Mouse (Mus musculus) bone marrow macrophage, adult 2 months (primary cell): ENCODE results near the gene Txk. TPM values are rescaled to one million over a fixed set of nuclear protein-coding genes. Genes with fewer than 3 reads are reported as not detected.
A peak's percentile ranks its signal among the peaks of the same experiment; 100 is the strongest.

Experiments
- H3K27ac ChIP-seq: 2 replicates; pipeline ENCODE4 v1.5.1; 2012; ENCODE audit warnings: low read depth, low read length; ENCODE audit not compliant: insufficient read depth
- H3K4me1 ChIP-seq: 2 replicates; pipeline ENCODE4 v1.6.1; 2012; ENCODE audit warnings: low read length; ENCODE audit not compliant: control insufficient read depth, insufficient read depth
- H3K4me3 ChIP-seq: 2 replicates; pipeline ENCODE4 v1.5.1; 2012; ENCODE audit warnings: mild to moderate bottlenecking, low read length, moderate library complexity; ENCODE audit not compliant: insufficient read depth
- CTCF ChIP-seq: IDR thresholded peaks from 2 replicates; pipeline ENCODE4 v1.5.1; 2012; ENCODE audit warnings: low read depth, mild to moderate bottlenecking, low read length, moderate library complexity
- POLR2A ChIP-seq: IDR thresholded peaks from 2 replicates; pipeline ENCODE4 v1.6.1; 2012; ENCODE audit warnings: mild to moderate bottlenecking, low read depth, low read length, borderline replicate concordance
- polyA plus RNA-seq: library from polyadenylated mRNA; stranded (reverse); fragments of >200 nt; gene quantifications from 2 replicates; pipeline ENCODE4 v1.2.4, GENCODE M21; 2012; ENCODE audit not compliant: missing spikeins, insufficient read depth, insufficient read length

The Txk gene
- polyA plus RNA-seq, 1 experiment, result 0.25 TPM

DNA sequence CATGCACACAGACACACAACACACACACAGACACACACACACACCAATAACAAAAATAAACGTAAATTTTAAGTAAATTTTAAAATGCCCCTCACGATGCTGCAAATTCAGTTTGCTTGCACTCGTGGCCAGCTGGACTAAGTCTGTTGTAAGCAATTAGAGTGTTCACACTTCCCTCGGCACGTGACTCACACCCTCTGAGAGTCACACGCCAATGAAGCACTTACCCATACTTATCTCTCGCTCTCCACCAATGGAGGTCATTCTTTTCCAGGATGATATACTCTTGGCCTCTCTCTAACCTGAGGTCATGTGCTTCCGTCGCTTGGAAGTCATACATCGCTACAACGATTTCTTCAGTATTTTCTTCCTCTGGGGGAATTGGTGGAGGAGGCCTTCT, 29.2 kb upstream of the Txk start:
- no peak for TF ChIP-seq POLR2A
- TF ChIP-seq CTCF, result no peak
- peaks cover 20% of the 10 kb centered on the region for H3K4me1 ChIP-seq
- H3K4me3 ChIP-seq, result no peak overlapping the region
- peak overlapping the region; percentile 60 for H3K27ac ChIP-seq

DNA sequence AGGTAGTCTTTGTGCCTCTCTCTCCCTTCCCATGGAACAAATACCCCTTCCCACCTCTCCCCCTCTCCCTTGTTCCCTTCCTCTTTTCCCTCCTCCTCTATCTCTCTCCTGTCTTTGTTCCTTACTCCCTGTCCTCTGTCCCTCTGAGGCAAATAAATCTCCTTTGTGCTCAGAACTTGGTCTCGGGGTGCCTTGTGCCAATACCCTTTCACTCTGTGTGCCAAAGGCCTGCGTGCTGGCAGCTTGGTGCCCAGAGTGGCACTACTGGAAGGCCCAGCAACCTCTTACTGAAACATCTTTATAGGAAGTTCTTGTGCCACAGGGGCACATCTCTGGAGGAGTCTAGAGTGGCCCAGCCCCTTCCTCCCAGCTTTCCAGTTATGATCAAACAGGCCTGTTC, 24.0 kb upstream of the Txk start:
- peaks cover 16% of the 10 kb centered on the region for H3K4me1 ChIP-seq
- no peak overlapping the region for H3K4me3 ChIP-seq
- TF ChIP-seq POLR2A, result no peak
- no peak for TF ChIP-seq CTCF
- H3K27ac ChIP-seq, result peak overlapping the region; percentile 49

DNA sequence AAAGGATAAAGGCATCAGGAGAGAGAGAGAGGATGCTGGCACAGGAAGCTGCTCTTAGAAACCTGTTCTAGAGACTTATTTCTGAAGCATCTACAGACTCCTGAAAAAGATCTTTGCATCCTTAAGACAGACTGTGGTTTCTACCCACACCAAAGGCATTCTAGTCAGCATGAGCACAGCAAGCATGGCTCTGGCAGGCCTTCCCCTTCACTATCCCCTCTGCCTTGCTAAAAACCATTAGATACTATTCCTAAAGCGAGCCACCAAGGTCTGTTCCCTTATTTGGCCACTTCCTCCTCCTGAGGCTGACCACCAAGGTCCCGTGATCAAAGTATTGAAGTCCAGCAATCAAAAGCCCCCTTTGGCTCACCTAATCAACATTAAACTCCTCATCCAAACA, 23.6 kb upstream of the Txk start:
- Histone ChIP-seq H3K4me1 (peaks cover 15% of the 10 kb centered on the region), H3K27ac (peak overlapping the region; percentile 49), H3K4me3 (no peak overlapping the region)
- TF ChIP-seq POLR2A (no peak), CTCF (no peak)

DNA sequence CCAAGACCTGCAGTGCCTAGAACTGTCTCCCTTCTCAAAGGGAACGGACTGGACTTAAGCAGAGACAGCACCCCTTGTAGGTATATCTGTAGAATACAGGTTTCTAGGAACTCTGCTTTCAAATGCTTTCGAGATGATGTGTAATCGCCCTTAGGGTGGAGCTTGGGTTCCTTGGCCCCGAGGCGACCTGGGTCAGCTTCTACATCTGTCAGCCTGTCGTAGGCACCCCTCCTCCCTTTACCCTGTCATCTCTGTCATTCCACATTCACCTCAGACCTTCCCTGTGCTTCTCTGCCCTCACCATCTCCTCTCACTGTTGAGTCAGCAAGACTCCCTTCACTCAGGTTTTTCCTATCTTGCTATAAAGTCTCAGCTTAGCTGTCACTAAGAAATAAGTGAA, 17.3 kb upstream of the Txk start:
- TF ChIP-seq CTCF (no peak), POLR2A (no peak)
- no peak overlapping the region for H3K27ac ChIP-seq
- no peak overlapping the region for H3K4me3 ChIP-seq
- H3K4me1 ChIP-seq, result no peaks in the 10 kb centered on the region; the same call in 1 of the 2 replicates

DNA sequence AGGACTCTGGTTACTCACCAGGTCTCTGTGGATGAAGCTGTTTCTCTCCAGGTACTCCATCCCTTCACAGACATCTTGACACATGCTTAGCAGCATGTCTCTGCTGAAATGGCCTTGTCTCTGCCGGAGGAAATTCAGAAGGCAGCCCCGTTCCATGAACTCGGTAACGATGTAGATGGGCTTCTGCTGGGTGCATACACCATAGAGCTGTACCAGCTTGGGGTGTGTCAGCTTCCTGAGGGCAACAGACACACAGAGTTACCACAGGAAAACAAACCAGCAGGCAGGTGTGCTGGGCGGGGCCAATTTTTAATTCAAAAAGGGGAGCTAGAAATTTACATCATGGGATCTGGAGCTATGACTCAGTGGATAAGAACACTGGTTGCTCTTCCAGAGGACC, 11.0 kb upstream of the Txk start:
- Histone ChIP-seq H3K27ac (peak overlapping the region; percentile 72), H3K4me1 (peaks cover 26% of the 10 kb centered on the region), H3K4me3 (no peak overlapping the region)
- TF ChIP-seq CTCF (no peak), POLR2A (no peak)

DNA sequence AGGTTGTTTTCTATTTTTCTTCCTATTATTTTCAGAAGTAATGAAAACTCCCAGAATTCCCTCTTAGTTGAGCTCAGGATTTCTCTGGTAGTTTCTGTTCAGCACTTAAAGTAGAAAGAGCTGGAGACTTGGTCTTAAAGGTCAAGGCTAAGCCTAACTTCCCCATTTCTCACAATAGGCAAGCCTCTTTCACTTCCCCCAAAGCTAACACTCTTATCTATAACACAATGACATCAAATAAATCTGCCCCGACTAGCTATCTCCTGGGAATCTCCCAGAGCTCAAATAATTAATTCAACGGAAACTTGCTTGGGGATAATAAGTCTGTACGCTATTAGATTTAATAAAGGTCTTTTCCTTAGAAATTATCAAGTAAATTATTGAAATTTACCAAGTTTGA, 10.4 kb upstream of the Txk start:
- peaks cover 26% of the 10 kb centered on the region for H3K4me1 ChIP-seq
- H3K4me3 ChIP-seq, result no peak overlapping the region
- TF ChIP-seq POLR2A, result no peak
- TF ChIP-seq CTCF, result no peak
- peak overlapping the region; percentile 72 for H3K27ac ChIP-seq

DNA sequence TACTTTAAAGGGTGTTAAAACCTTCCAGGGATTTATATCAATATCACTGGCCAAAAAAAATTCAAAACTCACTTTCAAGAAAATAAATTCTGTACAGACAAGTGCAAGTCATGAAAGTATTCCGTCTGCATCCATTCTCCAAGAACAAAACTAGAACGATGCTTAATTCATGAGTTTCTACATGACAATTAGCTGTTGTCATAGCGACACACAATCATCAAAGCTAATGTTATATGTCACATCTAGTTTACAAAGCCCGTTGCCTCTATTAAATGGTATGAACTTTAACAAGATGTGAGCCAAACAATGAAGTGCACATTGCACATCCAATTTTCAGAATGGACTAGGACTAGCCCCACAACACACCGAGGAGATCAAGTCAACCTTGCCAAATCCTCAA, 9.2 kb upstream of the Txk start:
- Histone ChIP-seq H3K27ac (no peak overlapping the region), H3K4me3 (no peak overlapping the region), H3K4me1 (peaks cover 26% of the 10 kb centered on the region)
- no peak for TF ChIP-seq POLR2A
- TF ChIP-seq CTCF, result no peak

DNA sequence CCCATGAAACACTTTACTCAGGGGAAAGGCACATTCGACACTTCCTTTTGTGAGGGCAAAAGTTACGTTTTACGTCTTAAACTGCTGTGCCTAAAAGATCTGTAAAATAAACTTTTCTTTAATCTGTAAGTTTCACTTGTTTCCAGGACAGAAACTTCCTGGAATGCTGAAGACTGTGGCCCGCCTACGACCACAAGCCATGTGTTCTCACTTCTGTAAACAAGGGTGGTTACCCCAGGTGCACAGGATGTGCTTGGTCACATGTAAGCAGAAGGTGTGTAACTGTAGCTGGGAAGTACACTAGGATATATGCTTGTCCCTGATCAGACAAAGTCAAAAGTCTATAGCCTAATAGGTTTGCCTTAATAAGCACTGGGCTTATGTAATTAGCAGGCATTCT, 8.7 kb upstream of the Txk start:
- no peak for TF ChIP-seq POLR2A
- TF ChIP-seq CTCF, result no peak
- Histone ChIP-seq H3K27ac (no peak overlapping the region), H3K4me3 (no peak overlapping the region), H3K4me1 (peaks cover 26% of the 10 kb centered on the region)

DNA sequence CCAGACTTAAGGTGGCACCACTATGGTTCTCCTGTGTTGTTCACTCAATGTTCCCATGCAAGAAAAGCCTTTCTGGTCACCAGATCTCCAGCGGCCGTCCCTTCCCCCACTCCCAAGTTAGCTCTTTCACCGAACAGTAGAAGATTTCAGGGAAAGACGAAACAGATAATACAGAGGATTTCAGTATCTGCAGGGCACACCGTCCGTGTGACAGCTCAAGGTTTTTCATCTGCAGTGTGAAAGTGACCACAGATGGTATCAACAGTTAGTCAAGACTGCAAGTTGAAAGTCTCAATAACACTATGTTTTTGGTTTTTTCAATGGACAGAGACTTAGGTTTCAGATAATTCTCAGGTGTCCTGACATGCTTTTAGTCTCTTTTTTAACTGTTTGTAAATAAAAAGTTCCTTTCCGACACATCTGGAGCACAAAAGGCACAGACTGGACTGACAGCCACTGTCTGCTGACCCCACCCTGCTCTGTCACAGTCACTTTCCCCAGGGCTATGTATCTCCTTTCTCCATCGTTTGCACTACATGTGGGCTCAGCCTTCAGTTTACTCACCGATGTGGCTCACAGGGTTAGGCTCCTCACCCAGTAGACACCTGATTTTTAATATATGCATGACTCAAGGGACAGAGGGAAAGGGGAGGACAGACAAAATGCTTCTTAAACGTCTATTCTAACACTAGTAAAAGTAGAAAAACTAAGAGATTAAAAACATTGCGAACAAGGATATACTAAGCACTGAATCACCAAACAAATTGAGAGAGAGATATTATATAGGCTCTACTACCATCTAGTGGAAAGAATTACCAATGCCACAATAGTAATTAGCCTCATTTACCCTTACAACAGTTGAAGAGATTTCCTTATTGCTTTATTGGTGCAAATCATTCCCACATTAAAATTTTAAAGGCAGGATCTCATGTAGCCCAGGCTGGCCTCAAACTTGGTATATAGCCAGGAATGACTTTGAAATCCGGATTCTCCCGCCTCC, 6.6 kb upstream of the Txk start:
- Histone ChIP-seq H3K4me1 (peaks cover 23% of the 10 kb centered on the region), H3K4me3 (no peak overlapping the region), H3K27ac (no peak overlapping the region)
- no peak for TF ChIP-seq POLR2A
- TF ChIP-seq CTCF, result no peak

DNA sequence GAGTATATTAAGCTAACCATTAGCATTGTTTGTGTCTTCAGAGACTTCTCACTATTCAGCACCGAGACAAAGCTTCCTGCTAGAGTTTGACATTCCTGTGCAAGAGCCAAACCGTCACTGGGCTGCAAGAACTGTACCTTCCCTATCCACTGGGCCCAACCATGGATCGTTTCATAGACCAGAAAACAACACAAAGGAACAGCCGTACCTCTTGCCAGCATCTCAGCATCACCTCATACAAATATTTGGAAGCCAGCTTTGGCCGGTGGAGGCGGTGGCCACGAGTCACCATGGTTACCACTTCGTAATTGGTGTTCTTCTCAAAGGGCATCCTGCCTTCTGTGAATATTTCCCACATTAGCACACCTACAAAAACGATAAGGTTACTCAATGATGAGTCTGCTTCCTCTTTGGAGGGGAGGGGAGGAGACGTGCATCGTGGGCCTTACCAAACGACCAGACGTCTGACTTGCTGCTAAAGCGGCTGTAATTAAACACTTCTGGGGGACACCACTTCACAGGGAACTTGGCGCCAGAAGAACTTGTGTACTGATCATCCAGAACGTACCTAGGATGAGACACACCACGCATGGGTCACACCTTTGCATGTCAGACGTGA, 4.7 kb upstream of the Txk start:
- no peak overlapping the region for H3K27ac ChIP-seq
- peaks cover 7% of the 10 kb centered on the region for H3K4me1 ChIP-seq
- TF ChIP-seq POLR2A (no peak), CTCF (no peak)
- H3K4me3 ChIP-seq, result no peak overlapping the region
